Mouse (Mus musculus): ENCODE data around the gene Kcnq1.

GRCm38 (mm10) chr7:143114773-143115172, 8.6 kb downstream of the Kcnq1 start:
- TF ChIP-seq CTCF (IDR thresholded peaks at IDR 0.05; ENCODE audit: extremely low read depth, insufficient read length, insufficient replicate concordance, low read depth, low read length) = no peak
- no peak for TF ChIP-seq POLR2A (IDR thresholded peaks at IDR 0.05; ENCODE audit: low read depth, low read length)
